Mouse (Mus musculus) telencephalon, adult 2 months (tissue): ENCODE results near the gene Dnajc16.

Experiments
- DNase-seq: peaks from one replicate; pipeline ENCODE4 v3.0.0-alpha.2; 2011; ENCODE audit warnings: low read depth, low spot score

Dnajc16 gene

GRCm38 (mm10) chr4:141790524-141790990, at the start of gene Dnajc16:
Gene Dnajc16, minus strand, starts transcription at chr4:141790931.
- DNase-seq = peak; percentile 100

DNA sequence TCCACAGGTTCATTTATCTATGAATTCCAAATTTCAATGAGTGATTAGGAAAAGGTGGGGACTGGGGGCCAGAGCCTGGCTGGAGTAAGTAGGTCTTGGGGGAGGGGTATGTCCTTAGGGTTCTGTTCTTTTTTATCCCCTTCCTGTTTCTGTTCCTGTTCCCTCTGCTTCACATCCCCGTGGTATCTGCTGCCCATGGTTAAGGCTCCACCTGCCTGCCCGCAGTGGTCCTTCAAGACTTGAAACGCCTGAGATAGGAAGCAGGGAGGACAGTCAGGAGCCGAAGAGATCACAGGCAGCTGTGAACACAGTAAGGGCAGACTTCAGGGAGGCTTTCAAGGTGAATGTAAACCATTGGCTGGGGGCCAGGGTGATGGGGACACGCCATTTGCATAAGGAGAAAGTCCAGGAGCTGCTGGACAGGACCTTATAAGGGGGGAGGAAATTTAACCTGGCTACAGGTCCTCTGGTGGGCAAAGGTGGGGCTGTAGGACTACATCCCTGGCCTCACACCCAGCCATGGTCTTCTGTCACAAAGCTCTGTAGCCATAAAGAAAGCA, 43.9 kb upstream of the Dnajc16 start:
- DNase-seq = no peak

DNA sequence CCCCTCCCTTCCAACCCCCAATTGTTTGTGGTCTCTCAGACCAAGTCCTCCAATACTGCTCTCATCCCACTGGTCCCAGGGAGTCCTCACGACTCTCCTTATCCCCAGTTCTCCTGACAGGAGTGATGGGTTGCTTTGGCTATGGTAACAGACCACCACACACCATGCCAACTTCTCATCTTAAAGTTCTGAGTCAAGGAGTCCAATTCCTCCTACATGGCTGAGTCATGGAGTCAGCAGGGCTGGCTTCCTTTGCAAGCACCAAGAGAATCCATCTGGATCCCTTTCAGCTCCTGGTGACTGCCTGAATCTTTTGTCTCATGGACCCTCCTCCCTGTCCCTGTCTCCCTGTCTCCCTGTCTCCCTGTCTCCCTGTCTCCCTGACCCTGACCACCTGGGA, 43.2 kb upstream of the Dnajc16 start:
- peak; percentile 62 for DNase-seq

DNA sequence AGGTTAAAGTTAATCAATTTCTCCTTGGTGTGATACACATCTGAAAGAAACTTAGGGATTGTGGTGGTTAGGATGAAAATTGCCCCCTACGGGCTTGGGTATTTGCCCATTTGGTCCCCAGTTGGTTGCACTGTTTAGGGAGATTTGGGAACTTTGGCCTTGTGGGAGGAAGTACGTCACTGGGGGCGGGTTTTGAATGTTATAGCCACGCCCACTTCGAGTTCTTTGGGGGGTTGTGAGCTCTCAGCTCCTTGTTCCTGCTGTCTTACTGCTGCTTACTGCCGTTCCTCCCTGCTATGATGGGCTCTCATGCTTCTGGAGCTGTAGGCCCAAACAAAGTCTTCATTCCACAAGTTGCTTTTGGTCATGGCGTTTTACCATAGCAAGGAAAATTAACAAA, 40.6 kb upstream of the Dnajc16 start:
- DNase-seq = no peak

DNA sequence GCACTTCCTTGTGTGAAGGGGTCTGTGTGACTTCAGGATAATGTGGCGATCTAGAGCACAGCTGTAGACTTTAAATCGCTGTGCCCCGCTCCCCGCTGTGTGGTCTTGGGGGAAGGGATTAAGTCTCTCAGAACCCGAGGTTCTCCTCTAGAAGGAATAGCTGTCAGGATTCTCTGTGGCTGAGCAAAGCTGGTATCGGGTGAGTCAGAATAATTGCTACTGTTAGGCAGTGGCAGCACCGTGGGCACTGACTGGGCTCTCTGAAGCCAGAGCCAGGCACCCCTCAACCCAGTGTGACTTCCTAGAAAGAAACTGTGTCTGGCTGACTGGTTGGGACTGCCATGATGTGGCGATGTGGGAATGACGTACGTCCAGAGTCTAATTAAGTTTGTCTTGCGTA, 39.6 kb upstream of the Dnajc16 start:
- no peak for DNase-seq

- no peak for DNase-seq
Measured at GRCm38 (mm10) chr4:141828177-141828576, 37.4 kb upstream of the Dnajc16 start.

- DNase-seq = no peak
Measured at GRCm38 (mm10) chr4:141827401-141827800, 36.7 kb upstream of the Dnajc16 start.

DNA sequence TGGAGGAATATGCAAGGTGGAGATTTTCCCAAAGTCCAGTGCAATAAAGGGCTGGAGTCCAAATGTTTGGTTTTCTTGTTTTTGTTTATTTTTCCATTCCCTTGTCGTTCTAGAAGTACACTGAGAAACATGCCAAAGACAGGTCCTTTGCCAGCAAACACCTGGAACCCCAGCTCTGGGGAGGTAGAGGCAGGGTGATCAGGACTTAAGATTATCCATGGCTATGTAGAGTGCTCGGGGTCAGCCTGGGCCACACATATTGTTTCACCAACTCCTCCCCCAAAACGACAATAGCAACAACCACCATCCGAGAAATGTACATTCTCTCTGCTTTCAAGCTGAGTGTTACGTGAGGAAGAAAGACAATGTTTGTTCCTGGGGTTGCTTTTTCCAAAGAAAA, 35.3 kb upstream of the Dnajc16 start, which contains the start of gene Cela2a:
Gene Cela2a (minus strand): TSS at position 101 of the 400 bp plus-strand sequence.
- DNase-seq = no peak

DNA sequence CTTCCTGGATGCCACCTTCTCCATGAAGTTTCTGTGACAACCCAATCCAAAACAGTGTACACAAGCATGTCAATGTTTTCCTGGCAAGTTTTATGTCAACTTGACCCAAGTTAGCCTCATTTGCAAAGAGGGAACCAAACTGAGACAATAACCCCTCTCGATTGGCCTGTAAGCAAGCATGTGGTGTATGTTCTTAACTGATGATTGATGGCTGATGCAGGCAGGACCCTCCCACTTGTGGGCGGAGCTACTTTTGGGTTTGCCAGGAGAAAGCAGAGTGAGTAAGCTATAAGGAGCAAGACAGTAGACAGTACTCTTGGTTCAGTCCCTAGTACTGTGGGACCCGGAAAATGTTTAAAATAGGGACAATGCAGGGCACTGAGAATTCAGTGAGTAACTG, 32.2 kb upstream of the Dnajc16 start:
- no peak for DNase-seq

- no peak for DNase-seq
Measured at GRCm38 (mm10) chr4:141822089-141822488, 31.4 kb upstream of the Dnajc16 start.

GRCm38 (mm10) chr4:141821178-141821577, 30.4 kb upstream of the Dnajc16 start:
- no peak for DNase-seq

GRCm38 (mm10) chr4:141819316-141819715, 28.6 kb upstream of the Dnajc16 start:
- DNase-seq = no peak

DNA sequence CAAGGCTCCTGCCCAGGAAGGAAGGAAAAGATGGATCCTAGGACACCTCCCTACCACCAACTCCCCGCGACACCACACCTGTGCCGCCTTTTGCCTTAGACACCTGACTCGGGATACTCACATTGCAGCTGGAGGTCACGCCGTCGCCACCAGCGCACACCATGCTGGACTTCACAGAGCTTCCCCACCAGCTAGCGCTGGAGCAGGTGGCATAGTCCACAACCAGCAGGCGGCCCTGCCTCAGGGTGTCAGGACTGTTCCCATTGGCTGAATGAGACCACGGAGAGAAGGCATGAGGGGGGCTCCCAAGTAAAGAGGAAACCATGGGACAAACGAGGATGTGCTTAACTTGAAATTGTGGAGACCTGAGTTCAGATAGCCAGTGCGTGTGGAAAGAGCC, 28.1 kb upstream of the Dnajc16 start:
- DNase-seq = no peak

- DNase-seq = no peak
Measured at GRCm38 (mm10) chr4:141817706-141818105, 27.0 kb upstream of the Dnajc16 start.

- no peak for DNase-seq
Measured at GRCm38 (mm10) chr4:141816776-141817655, 26.3 kb upstream of the Dnajc16 start.

- no peak for DNase-seq
Measured at GRCm38 (mm10) chr4:141816267-141816666, 25.5 kb upstream of the Dnajc16 start.

DNA sequence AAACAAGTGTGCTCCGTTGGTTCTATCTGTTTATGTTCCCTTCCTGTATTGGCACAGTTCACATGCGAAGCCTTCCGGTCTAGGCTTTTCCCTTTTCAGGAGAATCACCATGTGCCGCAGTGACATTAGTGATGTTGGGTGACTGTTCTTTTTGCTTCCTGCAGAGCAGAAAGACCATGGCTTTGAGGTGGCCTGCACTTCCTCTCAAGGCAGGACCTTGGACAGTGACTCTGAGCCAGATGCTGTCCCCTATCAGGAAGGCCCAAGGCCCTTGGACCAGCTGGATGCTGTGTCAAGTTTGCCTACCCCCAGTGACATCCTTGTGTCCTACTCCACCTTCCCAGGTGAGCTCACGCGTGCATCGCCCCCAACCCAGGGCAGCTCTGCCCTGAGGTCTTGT, 20.6 kb upstream of the Dnajc16 start:
- DNase-seq = no peak

DNA sequence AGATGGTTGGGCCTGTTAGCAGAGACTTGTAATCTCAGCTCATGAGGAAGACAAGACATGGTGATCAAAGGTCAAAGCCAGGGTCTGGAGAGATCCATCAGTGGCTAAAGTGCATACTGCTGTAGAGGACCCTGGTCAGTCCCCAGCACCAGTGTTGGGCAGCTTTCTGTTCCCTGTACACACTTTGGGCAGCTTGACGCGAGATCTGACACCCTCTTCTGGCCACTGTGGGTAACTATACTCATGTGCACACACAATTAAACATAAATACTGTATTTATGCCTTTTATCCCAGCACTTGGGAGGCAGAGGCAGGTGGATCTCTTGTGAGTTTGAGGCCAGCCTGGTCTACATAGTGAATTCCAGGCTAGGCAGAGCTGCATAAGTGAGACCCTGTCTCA, 20.2 kb upstream of the Dnajc16 start:
- DNase-seq = no peak

- DNase-seq = peak; percentile 59
Measured at GRCm38 (mm10) chr4:141809850-141810464, 19.2 kb upstream of the Dnajc16 start.

- no peak for DNase-seq
Measured at GRCm38 (mm10) chr4:141805886-141806285, 15.2 kb upstream of the Dnajc16 start.

DNA sequence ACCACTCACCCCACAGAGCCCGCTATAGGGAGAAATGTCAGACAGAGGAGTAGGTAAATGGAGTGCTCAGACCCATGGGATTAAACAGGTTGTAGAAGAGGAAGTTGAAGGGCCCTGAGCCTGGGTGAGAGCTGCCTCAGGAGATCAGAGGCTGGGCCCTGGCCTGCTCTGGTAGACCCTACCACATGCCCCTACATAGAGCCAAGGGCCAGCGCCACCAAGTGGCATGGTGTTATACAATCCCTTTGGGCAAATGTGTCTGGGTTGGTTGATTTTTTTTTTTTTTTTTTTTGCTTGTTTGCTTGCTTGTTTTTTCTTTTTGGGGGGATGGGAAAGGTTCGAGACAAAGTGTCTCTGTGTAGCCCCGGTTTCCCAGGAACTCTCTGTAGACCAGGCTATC, 13.4 kb upstream of the Dnajc16 start:
- DNase-seq = no peak

- DNase-seq = no peak
Measured at GRCm38 (mm10) chr4:141797545-141797944, 6.8 kb upstream of the Dnajc16 start.

DNA sequence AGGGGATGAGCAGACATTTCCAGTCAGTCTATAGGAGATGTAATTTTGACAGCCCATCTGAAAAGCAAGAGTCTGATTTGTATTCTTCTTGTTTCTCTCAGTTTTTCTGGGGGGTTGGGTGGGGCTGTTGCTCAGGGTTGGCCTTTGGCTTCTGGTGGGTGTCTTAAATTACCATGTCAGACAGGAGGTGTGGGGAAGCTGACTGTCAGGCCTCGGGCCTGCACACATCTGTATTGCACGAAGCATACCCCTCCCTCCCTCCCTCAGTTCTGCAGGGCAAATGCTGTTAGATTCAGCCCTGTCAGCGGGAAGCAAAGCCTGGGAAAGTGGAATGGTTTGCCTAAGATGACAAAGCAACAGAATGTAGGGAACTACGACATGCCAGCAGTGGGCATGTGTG, 6.2 kb upstream of the Dnajc16 start:
- DNase-seq = no peak
